Mouse (Mus musculus): ENCODE data around the gene Mnat1.

DNA sequence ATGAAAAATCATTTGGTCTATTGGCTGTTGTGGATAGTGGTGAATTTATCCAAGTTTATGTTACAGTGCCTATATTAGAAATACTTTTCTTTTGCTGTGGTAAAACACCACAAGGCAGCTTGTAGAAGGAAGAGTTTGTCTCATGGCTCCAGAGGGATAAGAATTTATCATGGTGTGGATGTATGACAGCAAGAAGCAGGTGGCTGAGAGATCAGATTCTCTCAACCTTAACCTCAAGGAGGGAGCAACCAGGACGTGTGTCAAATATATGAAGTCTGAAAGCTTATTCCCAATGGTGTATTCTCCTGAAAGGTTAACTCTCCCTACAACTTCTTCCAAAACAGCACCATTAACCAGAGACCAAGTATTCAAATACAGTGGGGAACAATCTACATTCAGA is 143.1 kb downstream of the Mnat1 start:
- TF ChIP-seq ZC3H11A (IDR thresholded peaks at IDR 0.05; ENCODE audit: low read depth, low read length) (no peak), POLR2A (IDR thresholded peaks at IDR 0.05; ENCODE audit: control insufficient read depth in 1 of 2, insufficient read depth in 1 of 2, low read depth in 1 of 2, low read length in 2 of 2, poor library complexity in 1 of 2) (no peak), USF1 (IDR thresholded peaks at IDR 0.05; ENCODE audit: low read depth, low read length) (no peak), TCF12 (IDR thresholded peaks at IDR 0.05; ENCODE audit: low read depth, low read length) (no peak), ZMIZ1 (IDR thresholded peaks at IDR 0.05; ENCODE audit: low read depth, low read length) (no peak), CTCF (IDR thresholded peaks at IDR 0.05 in 2 of 3, conservative IDR thresholded peaks at IDR 0.05 in 1 of 3; ENCODE audit: control insufficient read depth in 1 of 3, insufficient read depth in 1 of 3, low read depth in 2 of 3, low read length in 3 of 3, poor library complexity in 1 of 3, severe bottlenecking in 1 of 3) (no peak), ETS1 (IDR thresholded peaks at IDR 0.05; ENCODE audit: low read depth, low read length) (no peak), RAD21 (IDR thresholded peaks at IDR 0.05; ENCODE audit: low read depth, low read length) (no peak), GATA1 (IDR thresholded peaks at IDR 0.05; ENCODE audit: low read depth, low read length) (no peak), MEF2A (IDR thresholded peaks at IDR 0.05; ENCODE audit: extremely low read depth, insufficient replicate concordance, low read depth, low read length, poor library complexity, severe bottlenecking) (no peak), JUND (IDR thresholded peaks at IDR 0.05; ENCODE audit: low read depth, low read length) (no peak), POLR2AphosphoS5 (IDR thresholded peaks at IDR 0.05; ENCODE audit: borderline replicate concordance, low read depth, low read length) (no peak), HCFC1 (IDR thresholded peaks at IDR 0.05; ENCODE audit: low read depth, low read length) (no peak), UBTF (IDR thresholded peaks at IDR 0.05; ENCODE audit: borderline replicate concordance, insufficient read depth, low read depth, low read length) (no peak)
